Mouse (Mus musculus) myocyte (in vitro differentiated cells): ENCODE data around the gene Stx12.
A peak's percentile ranks its signal among the peaks of the same experiment; 100 is the strongest.

ENCODE experiments used
- CEBPB ChIP-seq: IDR thresholded peaks from 2 replicates; pipeline ENCODE4 v1.6.1; 2011; ENCODE audit warnings: mild to moderate bottlenecking, moderate library complexity; ENCODE audit not compliant: poor library complexity, insufficient read depth, severe bottlenecking
- MYOG ChIP-seq, 3 experiments: IDR thresholded peaks; one replicate each; pipeline ENCODE4 v1.6.1; 2011; ENCODE audit warnings: control low read depth in 2 of 3, low read depth in 2 of 3, mild to moderate bottlenecking in 2 of 3; ENCODE audit not compliant: insufficient read length in 2 of 3, control insufficient read depth in 1 of 3, insufficient read depth in 1 of 3
- POLR2A ChIP-seq: IDR thresholded peaks from one replicate; pipeline ENCODE4 v1.6.1; 2011; ENCODE audit warnings: low read depth, mild to moderate bottlenecking, control low read depth, moderate library complexity; ENCODE audit not compliant: insufficient read length
- POLR2AphosphoS2 ChIP-seq: IDR thresholded peaks from one replicate; pipeline ENCODE4 v1.6.1; 2011; ENCODE audit warnings: low read depth, control low read depth; ENCODE audit not compliant: insufficient read length
- REST ChIP-seq: IDR thresholded peaks from one replicate; pipeline ENCODE4 v1.6.1; 2011; ENCODE audit warnings: mild to moderate bottlenecking, control low read depth, moderate library complexity; ENCODE audit not compliant: insufficient read depth, insufficient read length
- SRF ChIP-seq: IDR thresholded peaks from one replicate; pipeline ENCODE4 v1.6.1; 2011; ENCODE audit warnings: low read depth; ENCODE audit not compliant: control insufficient read depth, insufficient read length
- TCF12 ChIP-seq: IDR thresholded peaks from one replicate; pipeline ENCODE4 v1.6.1; 2011; ENCODE audit warnings: mild to moderate bottlenecking, control low read depth; ENCODE audit not compliant: poor library complexity, insufficient read depth, severe bottlenecking
- TCF3 ChIP-seq: IDR thresholded peaks from one replicate; pipeline ENCODE4 v1.6.1; 2011; ENCODE audit warnings: low read depth, control low read depth; ENCODE audit not compliant: insufficient read length
- USF1 ChIP-seq: IDR thresholded peaks from one replicate; pipeline ENCODE4 v1.6.1; 2011; ENCODE audit warnings: low read depth, mild to moderate bottlenecking, control low read depth, moderate library complexity

DNA sequence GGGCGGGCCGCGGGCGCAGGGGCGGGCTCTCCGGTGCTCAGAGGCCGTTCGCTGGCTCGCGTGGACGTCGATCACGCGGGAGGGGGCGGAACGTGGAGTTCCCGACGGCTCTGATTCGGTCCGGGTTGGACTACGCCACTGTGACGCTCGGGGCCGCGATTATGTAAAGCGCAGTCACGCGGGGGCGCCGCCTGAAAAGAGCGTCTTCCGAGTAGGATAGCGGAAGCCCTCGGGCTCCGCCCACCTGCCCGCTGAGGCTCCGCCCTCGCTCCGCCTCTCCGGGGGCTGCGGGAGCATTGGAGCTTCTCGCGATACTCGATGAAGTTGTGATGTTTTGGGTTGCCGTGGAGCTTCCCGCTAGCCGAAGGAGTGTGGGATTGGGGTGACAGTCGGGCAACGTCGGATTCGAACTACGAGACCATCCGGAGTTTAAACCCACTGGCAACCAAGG lies 38.3 kb upstream of the Stx12 start, which contains the start of gene Fam76a:
- TF ChIP-seq POLR2A (peak; percentile 37), MYOG (IDR thresholded peaks at IDR 0.05; ENCODE audit: control insufficient read depth in 1 of 3, insufficient read depth in 1 of 3, insufficient read length in 2 of 3, low read depth in 2 of 3) (no peak), POLR2AphosphoS2 (no peak), REST (no peak), TCF3 (no peak), TCF12 (no peak), USF1 (peak; percentile 20), CEBPB (no peak), SRF (no peak)
